Mouse (Mus musculus): Measurements from ENCODE around the gene Vav2. TPM values are rescaled to one million over a fixed set of nuclear protein-coding genes. Genes with fewer than 3 reads are reported as not detected.

Vav2 gene
- polyA plus RNA-seq, 1 experiment: 24.6 TPM

DNA sequence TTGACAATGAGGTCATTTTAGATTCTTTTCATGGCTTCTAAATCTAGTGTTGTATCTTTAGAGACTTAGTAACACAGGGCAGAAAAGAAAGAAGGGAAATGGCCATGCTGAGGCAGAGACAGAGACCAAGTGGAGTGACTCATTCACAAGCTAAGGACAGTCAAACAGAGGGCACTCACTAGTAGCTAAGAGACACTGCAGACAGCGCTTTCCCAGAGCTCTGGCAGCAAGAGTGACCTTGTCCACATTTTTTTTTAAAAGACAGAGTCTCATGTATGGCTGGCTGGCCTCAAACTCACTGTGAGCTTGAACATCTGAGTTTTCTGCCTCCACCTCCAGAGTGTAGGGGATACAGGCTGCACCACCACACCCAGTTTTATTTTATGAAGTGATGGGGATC is 11.0 kb upstream of the Vav2 start:
- H3K4me3 ChIP-seq (ENCODE audit: low read depth, low read length): no peak overlapping the region
- no peaks in the 10 kb centered on the region for H3K27me3 ChIP-seq (ENCODE audit: control insufficient read depth, insufficient read depth, low read length, poor library complexity, severe bottlenecking)
- H3K9me3 ChIP-seq (replicated peaks; ENCODE audit: control insufficient read depth, insufficient read depth, low read length, poor library complexity, severe bottlenecking): no peaks in the 10 kb centered on the region
- TF ChIP-seq CTCF (IDR thresholded peaks at IDR 0.05; ENCODE audit: low read depth, low read length): no peak
- TF ChIP-seq POLR2A (IDR thresholded peaks at IDR 0.05; ENCODE audit: insufficient read depth, low read length): no peak
- no peak for TF ChIP-seq EP300 (IDR thresholded peaks at IDR 0.05; ENCODE audit: insufficient read depth, low read depth, low read length)
- H3K4me1 ChIP-seq (ENCODE audit: control insufficient read depth, insufficient read depth, low read length): peaks cover 2% of the 10 kb centered on the region
- no peak overlapping the region for H3K9ac ChIP-seq (ENCODE audit: low read depth, poor library complexity, severe bottlenecking)
- H3K36me3 ChIP-seq (ENCODE audit: control insufficient read depth, insufficient read depth, low read length, poor library complexity, severe bottlenecking): no peaks in the 10 kb centered on the region
- H3K27ac ChIP-seq (ENCODE audit: insufficient read depth, low read length): no peak overlapping the region

DNA sequence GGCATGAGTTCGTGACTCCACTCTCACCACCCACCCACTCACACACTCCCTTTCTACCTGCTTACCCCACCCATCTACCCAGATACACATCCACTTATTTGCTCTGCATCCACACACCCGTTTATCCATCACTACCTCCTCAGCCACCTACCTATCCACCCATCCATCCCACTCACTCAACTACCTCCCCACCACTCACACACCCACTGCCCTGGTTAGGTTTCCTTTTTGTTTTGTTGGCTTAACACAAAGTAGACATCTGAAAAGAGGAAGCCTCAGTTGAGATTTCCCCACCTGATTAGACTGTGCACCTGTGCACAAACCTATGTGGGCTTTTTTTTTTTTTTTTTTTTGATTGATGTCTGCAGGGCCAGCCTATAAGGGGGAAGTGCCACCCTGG is 5.8 kb upstream of the Vav2 start:
- TF ChIP-seq EP300 (IDR thresholded peaks at IDR 0.05; ENCODE audit: insufficient read depth, low read depth, low read length): no peak
- TF ChIP-seq POLR2A (IDR thresholded peaks at IDR 0.05; ENCODE audit: insufficient read depth, low read length): no peak
- TF ChIP-seq CTCF (IDR thresholded peaks at IDR 0.05; ENCODE audit: low read depth, low read length): no peak
- peaks cover 5% of the 10 kb centered on the region for H3K4me1 ChIP-seq (ENCODE audit: control insufficient read depth, insufficient read depth, low read length)

DNA sequence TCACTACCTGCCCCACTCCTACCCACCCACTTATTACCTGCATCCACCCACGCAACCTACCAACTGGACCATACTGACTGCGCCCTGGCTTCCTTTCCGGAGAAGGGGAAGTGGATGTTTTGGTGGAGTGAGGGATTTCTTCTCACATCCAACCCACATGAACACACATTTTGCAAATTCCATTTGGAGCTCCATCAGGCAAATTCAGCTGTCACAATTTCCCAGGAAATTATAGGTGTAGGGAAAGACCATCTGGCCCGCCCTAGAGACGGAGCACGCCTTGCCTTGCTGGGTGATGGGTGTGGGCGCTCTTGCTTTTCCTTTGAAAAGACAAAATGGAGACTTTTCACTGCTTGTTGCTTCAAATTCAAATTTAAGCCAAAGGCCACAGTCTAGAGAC is 3.8 kb upstream of the Vav2 start:
- TF ChIP-seq CTCF (IDR thresholded peaks at IDR 0.05; ENCODE audit: low read depth, low read length) (no peak), EP300 (IDR thresholded peaks at IDR 0.05; ENCODE audit: insufficient read depth, low read depth, low read length) (no peak), POLR2A (IDR thresholded peaks at IDR 0.05; ENCODE audit: insufficient read depth, low read length) (no peak)
- Histone ChIP-seq H3K27me3 (ENCODE audit: control insufficient read depth, insufficient read depth, low read length, poor library complexity, severe bottlenecking) (no peaks in the 10 kb centered on the region), H3K9ac (ENCODE audit: low read depth, poor library complexity, severe bottlenecking) (no peak overlapping the region), H3K36me3 (ENCODE audit: control insufficient read depth, insufficient read depth, low read length, poor library complexity, severe bottlenecking) (no peaks in the 10 kb centered on the region), H3K4me1 (ENCODE audit: control insufficient read depth, insufficient read depth, low read length) (peaks cover 5% of the 10 kb centered on the region), H3K4me3 (ENCODE audit: low read depth, low read length) (no peak overlapping the region), H3K27ac (ENCODE audit: insufficient read depth, low read length) (no peak overlapping the region), H3K9me3 (replicated peaks; ENCODE audit: control insufficient read depth, insufficient read depth, low read length, poor library complexity, severe bottlenecking) (no peaks in the 10 kb centered on the region)

More for the DNA sequence above, 5.8 kb upstream of the Vav2 start:
- Histone ChIP-seq H3K4me3 (ENCODE audit: low read depth, low read length) (no peak overlapping the region), H3K27me3 (ENCODE audit: control insufficient read depth, insufficient read depth, low read length, poor library complexity, severe bottlenecking) (no peaks in the 10 kb centered on the region), H3K9ac (ENCODE audit: low read depth, poor library complexity, severe bottlenecking) (no peak overlapping the region), H3K36me3 (ENCODE audit: control insufficient read depth, insufficient read depth, low read length, poor library complexity, severe bottlenecking) (no peaks in the 10 kb centered on the region), H3K9me3 (replicated peaks; ENCODE audit: control insufficient read depth, insufficient read depth, low read length, poor library complexity, severe bottlenecking) (no peaks in the 10 kb centered on the region), H3K27ac (ENCODE audit: insufficient read depth, low read length) (no peak overlapping the region)

GRCm38 (mm10) chr2:27428071-27428470 is 1.2 kb upstream of the Vav2 start:
- no peaks in the 10 kb centered on the region for H3K36me3 ChIP-seq (ENCODE audit: control insufficient read depth, insufficient read depth, low read length, poor library complexity, severe bottlenecking)
- no peaks in the 10 kb centered on the region for H3K27me3 ChIP-seq (ENCODE audit: control insufficient read depth, insufficient read depth, low read length, poor library complexity, severe bottlenecking)
- H3K4me1 ChIP-seq (ENCODE audit: control insufficient read depth, insufficient read depth, low read length): peaks cover 7% of the 10 kb centered on the region
- H3K4me3 ChIP-seq (ENCODE audit: low read depth, low read length): no peak overlapping the region
- no peaks in the 10 kb centered on the region for H3K9me3 ChIP-seq (replicated peaks; ENCODE audit: control insufficient read depth, insufficient read depth, low read length, poor library complexity, severe bottlenecking)
- peak; percentile 97 for TF ChIP-seq CTCF (IDR thresholded peaks at IDR 0.05; ENCODE audit: low read depth, low read length)
- no peak for TF ChIP-seq POLR2A (IDR thresholded peaks at IDR 0.05; ENCODE audit: insufficient read depth, low read length)
- TF ChIP-seq EP300 (IDR thresholded peaks at IDR 0.05; ENCODE audit: insufficient read depth, low read depth, low read length): peak; percentile 44; the same call in 1 of the 2 replicates
- no peak overlapping the region for H3K27ac ChIP-seq (ENCODE audit: insufficient read depth, low read length)
- H3K9ac ChIP-seq (ENCODE audit: low read depth, poor library complexity, severe bottlenecking): no peak overlapping the region

- H3K9ac ChIP-seq (ENCODE audit: low read depth, poor library complexity, severe bottlenecking): peak overlapping the region; percentile 88
- H3K4me1 ChIP-seq (ENCODE audit: control insufficient read depth, insufficient read depth, low read length): peaks cover 7% of the 10 kb centered on the region
- H3K9me3 ChIP-seq (replicated peaks; ENCODE audit: control insufficient read depth, insufficient read depth, low read length, poor library complexity, severe bottlenecking): no peaks in the 10 kb centered on the region
- H3K27me3 ChIP-seq (ENCODE audit: control insufficient read depth, insufficient read depth, low read length, poor library complexity, severe bottlenecking): no peaks in the 10 kb centered on the region
- no peak overlapping the region for H3K27ac ChIP-seq (ENCODE audit: insufficient read depth, low read length)
- H3K36me3 ChIP-seq (ENCODE audit: control insufficient read depth, insufficient read depth, low read length, poor library complexity, severe bottlenecking): no peaks in the 10 kb centered on the region
- TF ChIP-seq POLR2A (IDR thresholded peaks at IDR 0.05; ENCODE audit: insufficient read depth, low read length) (no peak), CTCF (IDR thresholded peaks at IDR 0.05; ENCODE audit: low read depth, low read length) (no peak), EP300 (IDR thresholded peaks at IDR 0.05; ENCODE audit: insufficient read depth, low read depth, low read length) (no peak)
- H3K4me3 ChIP-seq (ENCODE audit: low read depth, low read length): peak overlapping the region; percentile 83
Observed at GRCm38 (mm10) chr2:27426406-27426854, 403 bp downstream of the Vav2 start.

DNA sequence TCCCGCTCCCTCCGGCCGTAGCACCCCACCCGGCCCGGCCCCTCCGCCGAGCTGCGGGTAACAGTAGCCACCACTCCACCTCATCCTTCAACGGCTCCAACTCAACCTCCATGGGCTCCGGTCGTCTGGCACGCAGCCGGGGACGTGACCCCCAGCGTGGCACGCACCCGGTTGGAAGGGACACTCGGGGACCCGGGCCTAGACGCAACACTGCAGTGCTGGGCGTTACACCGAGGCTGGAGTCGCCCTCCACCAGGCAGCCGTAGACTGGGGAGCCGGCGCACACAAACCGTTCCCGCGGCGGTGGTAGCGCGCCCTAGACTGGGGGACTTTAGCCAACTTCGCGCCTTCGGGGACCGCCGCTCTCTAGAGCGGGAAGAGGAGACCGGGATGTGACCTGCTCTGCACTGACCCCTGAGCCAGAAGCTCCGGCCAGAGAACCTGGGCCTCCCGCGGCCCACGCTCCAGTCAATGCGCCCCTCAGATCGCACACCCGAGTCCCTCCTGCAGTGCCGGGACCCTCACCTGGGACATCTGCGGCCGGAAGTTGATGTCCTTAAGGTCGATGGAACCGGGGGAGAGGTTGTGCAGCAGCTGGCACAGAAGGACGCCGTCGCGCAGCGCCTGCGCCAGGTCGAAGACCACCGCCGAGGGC is 955 bp downstream of the Vav2 start:
- Histone ChIP-seq H3K9ac (ENCODE audit: low read depth, poor library complexity, severe bottlenecking) (peak overlapping the region; percentile 88), H3K27ac (ENCODE audit: insufficient read depth, low read length) (no peak overlapping the region), H3K4me1 (ENCODE audit: control insufficient read depth, insufficient read depth, low read length) (peaks cover 2% of the 10 kb centered on the region), H3K27me3 (ENCODE audit: control insufficient read depth, insufficient read depth, low read length, poor library complexity, severe bottlenecking) (no peaks in the 10 kb centered on the region), H3K9me3 (replicated peaks; ENCODE audit: control insufficient read depth, insufficient read depth, low read length, poor library complexity, severe bottlenecking) (no peaks in the 10 kb centered on the region), H3K4me3 (ENCODE audit: low read depth, low read length) (peak overlapping the region; percentile 83), H3K36me3 (ENCODE audit: control insufficient read depth, insufficient read depth, low read length, poor library complexity, severe bottlenecking) (no peaks in the 10 kb centered on the region)
- TF ChIP-seq CTCF (IDR thresholded peaks at IDR 0.05; ENCODE audit: low read depth, low read length): no peak
- no peak for TF ChIP-seq POLR2A (IDR thresholded peaks at IDR 0.05; ENCODE audit: insufficient read depth, low read length)
- no peak for TF ChIP-seq EP300 (IDR thresholded peaks at IDR 0.05; ENCODE audit: insufficient read depth, low read depth, low read length)

All from ES-Bruce4 (cell line).